Mouse (Mus musculus) embryonic facial prominence, embryonic 11.5 days (tissue): Measurements from ENCODE around the gene Plcb3. TPM values are rescaled to one million over a fixed set of nuclear protein-coding genes. Genes with fewer than 3 reads are reported as not detected.

Experiments used
- ATAC-seq: fragments of 200-750 bp; cut with Nextera tagmentation; replicated peaks from 2 replicates; pipeline ENCODE4 v1.8.0; 2017; ENCODE audit warnings: low read depth; ENCODE audit not compliant: insufficient number of reproducible peaks, low FRiP score, low TSS enrichment
- DNase-seq: peaks from one replicate; pipeline ENCODE4 v3.0.0-alpha.2; 2015; ENCODE audit warnings: low spot score
- H3K27ac ChIP-seq: fragments of 300-500 bp; sonication (generic); replicated peaks from 2 replicates; pipeline ENCODE4 v1.5.1; 2014; ENCODE audit warnings: mild to moderate bottlenecking, low read depth, low read length, control low read depth
- H3K27me3 ChIP-seq: fragments of 300-500 bp; sonication (generic); 2 replicates; pipeline ENCODE4 v1.6.1; 2014; ENCODE audit warnings: mild to moderate bottlenecking, low read length, moderate library complexity, mixed read lengths; ENCODE audit not compliant: control insufficient read depth, insufficient read depth
- H3K36me3 ChIP-seq: fragments of 300-500 bp; sonication (generic); replicated peaks from 2 replicates; pipeline ENCODE4 v1.6.1; 2014; ENCODE audit warnings: low read depth, mild to moderate bottlenecking, low read length, moderate library complexity, mixed read lengths; ENCODE audit not compliant: control insufficient read depth, insufficient read depth
- H3K4me1 ChIP-seq: fragments of 300-500 bp; sonication (generic); 2 replicates; pipeline ENCODE4 v1.6.1; 2014; ENCODE audit warnings: low read length, mixed read lengths; ENCODE audit not compliant: control insufficient read depth, insufficient read depth
- H3K4me2 ChIP-seq: fragments of 300-500 bp; sonication (generic); 2 replicates; pipeline ENCODE4 v1.6.1; 2014; ENCODE audit warnings: low read depth, mild to moderate bottlenecking, control low read depth, low read length, moderate library complexity
- H3K4me3 ChIP-seq: fragments of 300-500 bp; sonication (generic); 2 replicates; pipeline ENCODE4 v1.5.1; 2014; ENCODE audit warnings: low read depth, low read length, control low read depth
- H3K9ac ChIP-seq: fragments of 300-500 bp; sonication (generic); replicated peaks from 2 replicates; pipeline ENCODE4 v1.6.1; 2014; ENCODE audit warnings: mild to moderate bottlenecking, control low read depth, low read length
- H3K9me3 ChIP-seq: fragments of 300-500 bp; sonication (generic); replicated peaks from 2 replicates; pipeline ENCODE4 v1.6.1; 2016; ENCODE audit warnings: mild to moderate bottlenecking, low read length, inconsistent platforms, mixed read lengths; ENCODE audit not compliant: control insufficient read depth
- WGBS: fragments of 180-500 bp; shearing (Covaris S2); extraction: QIAGEN DNeasy Blood & Tissue Kit; methylation state at CpG from one replicate; pipeline ENCODE4 v1.1.7; 2014; 5-methylcytosine and 5-hydroxymethylcytosine counted together
- polyA plus RNA-seq: library from polyadenylated mRNA; unstranded; fragments of >200 nt; fragmentation: Nextera tagmentation; extraction: Ambion mirVana; gene quantifications from 2 replicates; pipeline ENCODE4 v1.2.1, GENCODE M21; 2014

Gene Plcb3
- polyA plus RNA-seq, 1 experiment from 2014 or later: 22.6 TPM

GRCm38 (mm10) chr19:6928080-6928479 is 48.2 kb downstream of the Plcb3 start:
- Histone ChIP-seq H3K9ac (no peak overlapping the region; the same call in 1 of the 2 replicates), H3K9me3 (peaks cover 3% of the 10 kb centered on the region; the same call in 1 of the 2 replicates), H3K4me2 (no peak overlapping the region), H3K27me3 (peaks cover 78% of the 10 kb centered on the region), H3K4me1 (0 out of 2 replicates have a peak, but pooled peaks cover 4% of the 10 kb centered on the region), H3K4me3 (no peak overlapping the region), H3K27ac (no peak overlapping the region), H3K36me3 (no peaks in the 10 kb centered on the region)
- DNase-seq (no peak), ATAC-seq (no peak)
- WGBS: 14% methylated on average over 9 of the region's 9 CpGs

- peak overlapping the region; percentile 18 for H3K4me3 ChIP-seq
- WGBS: 11% methylated on average over 26 of the region's 26 CpGs
- H3K4me1 ChIP-seq: 0 out of 2 replicates have a peak, but pooled peaks cover 4% of the 10 kb centered on the region
- no peak overlapping the region; the same call in 1 of the 2 replicates for H3K9ac ChIP-seq
- no peak for ATAC-seq
- peaks cover 68% of the 10 kb centered on the region for H3K27me3 ChIP-seq
- H3K27ac ChIP-seq: no peak overlapping the region
- H3K9me3 ChIP-seq: peaks cover 3% of the 10 kb centered on the region; the same call in 1 of the 2 replicates
- peak overlapping the region; percentile 37 for H3K4me2 ChIP-seq
- peak; percentile 61 for DNase-seq
- no peaks in the 10 kb centered on the region for H3K36me3 ChIP-seq
These were observed 49.6 kb downstream of the Plcb3 start for GRCm38 (mm10) chr19:6926559-6927255.

DNA sequence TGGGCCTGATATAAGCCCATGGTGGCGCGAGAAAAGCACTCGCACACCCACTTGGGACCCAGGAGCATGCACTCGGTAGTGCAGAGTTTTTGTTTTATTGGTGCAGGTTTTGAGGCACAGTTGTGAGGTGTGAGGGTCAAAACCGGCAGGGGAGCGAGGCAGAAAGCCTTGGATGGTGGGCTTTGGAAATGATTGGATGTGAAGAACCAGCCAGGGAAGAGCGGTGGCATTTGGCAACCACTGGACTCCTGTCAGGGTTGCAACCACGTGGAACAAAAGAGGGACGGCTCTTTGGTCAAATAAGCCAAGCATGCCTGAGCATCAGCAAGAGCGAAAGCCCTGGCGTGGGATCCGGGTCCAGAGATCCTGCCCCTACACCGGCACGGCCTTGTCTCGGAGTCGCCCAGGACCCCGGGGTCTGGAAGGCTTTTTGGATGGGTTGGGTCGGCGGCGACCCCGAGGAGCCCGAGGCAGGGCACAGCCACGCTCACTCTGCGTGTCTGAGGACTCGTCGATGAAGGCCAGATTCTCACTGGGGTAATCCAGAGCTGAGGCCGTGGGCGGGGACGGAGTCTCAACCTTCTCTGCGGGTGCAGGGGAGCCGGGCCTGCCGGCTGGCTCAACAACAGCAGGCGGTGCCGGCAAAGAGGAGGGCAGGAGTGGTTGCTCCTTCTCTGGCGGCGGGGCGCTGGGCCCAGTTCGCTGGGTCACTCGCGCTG is 50.5 kb downstream of the Plcb3 start:
- DNase-seq (no peak), ATAC-seq (no peak)
- 0 out of 2 replicates have a peak, but pooled peaks cover 5% of the 10 kb centered on the region for H3K4me1 ChIP-seq
- peak overlapping the region; percentile 12; the same call in 1 of the 2 replicates for H3K4me3 ChIP-seq
- peaks cover 60% of the 10 kb centered on the region for H3K27me3 ChIP-seq
- H3K4me2 ChIP-seq: no peak overlapping the region
- H3K9me3 ChIP-seq: peaks cover 3% of the 10 kb centered on the region; the same call in 1 of the 2 replicates
- no peak overlapping the region for H3K9ac ChIP-seq
- H3K36me3 ChIP-seq: no peaks in the 10 kb centered on the region
- no peak overlapping the region for H3K27ac ChIP-seq
- 5% methylated on average over 40 of the region's 40 CpGs for WGBS

- H3K27ac ChIP-seq: no peak within 1 kb of the TSS
- peaks cover 3% of the 10 kb centered on the region; the same call in 1 of the 2 replicates for H3K9me3 ChIP-seq
- 2% methylated on average over 9 of the region's 9 CpGs for WGBS
- peaks cover 10% of the 10 kb centered on the region; the same call in 1 of the 2 replicates for H3K4me1 ChIP-seq
- no peaks in the 10 kb centered on the region for H3K36me3 ChIP-seq
- H3K9ac ChIP-seq: no peak within 1 kb of the TSS
- H3K4me3 ChIP-seq: peak within 1 kb of the TSS; percentile 12
- DNase-seq: no peak
- H3K4me2 ChIP-seq: no peak within 1 kb of the TSS
- H3K27me3 ChIP-seq: peaks cover 57% of the 10 kb centered on the region
- ATAC-seq: no peak
These were observed 51.0 kb downstream of the Plcb3 start, which contains the start of gene Catsperz for GRCm38 (mm10) chr19:6925307-6925573. Catsperz (minus strand) TSS chr19:6925380.

GRCm38 (mm10) chr19:6924461-6925306 is 51.6 kb downstream of the Plcb3 start:
- peaks cover 10% of the 10 kb centered on the region; the same call in 1 of the 2 replicates for H3K4me1 ChIP-seq
- H3K9me3 ChIP-seq: peaks cover 3% of the 10 kb centered on the region; the same call in 1 of the 2 replicates
- H3K4me3 ChIP-seq: peak overlapping the region; percentile 7; the same call in 1 of the 2 replicates
- H3K27ac ChIP-seq: no peak overlapping the region
- no peak overlapping the region for H3K4me2 ChIP-seq
- peaks cover 54% of the 10 kb centered on the region for H3K27me3 ChIP-seq
- DNase-seq: peak; percentile 88
- WGBS: 3% methylated on average over 39 of the region's 39 CpGs
- no peaks in the 10 kb centered on the region for H3K36me3 ChIP-seq
- H3K9ac ChIP-seq: no peak overlapping the region
- no peak for ATAC-seq

GRCm38 (mm10) chr19:6922901-6923735 is 53.2 kb downstream of the Plcb3 start:
- Histone ChIP-seq H3K36me3 (no peaks in the 10 kb centered on the region), H3K9ac (no peak overlapping the region), H3K4me3 (no peak overlapping the region), H3K4me1 (peaks cover 10% of the 10 kb centered on the region; the same call in 1 of the 2 replicates), H3K9me3 (peaks cover 3% of the 10 kb centered on the region; the same call in 1 of the 2 replicates), H3K27me3 (peaks cover 46% of the 10 kb centered on the region), H3K27ac (no peak overlapping the region), H3K4me2 (no peak overlapping the region)
- 61% methylated on average over 6 of the region's 6 CpGs for WGBS
- no peak for ATAC-seq
- DNase-seq: no peak
